In genomic region chr1:135280646-135281045, GRCm38 (mm10) we compare ENCODE assay signal across 8 mouse cellular contexts. TPM values are rescaled to one million over a fixed set of nuclear protein-coding genes. Genes with fewer than 3 reads are reported as not detected.
A peak's percentile ranks its signal among the peaks of the same experiment; 100 is the strongest.
DNase-seq lines count a peak whose midpoint lies in the region; ATAC-seq and TF ChIP-seq lines count a peak whose summit lies in the region.

No protein-coding gene starts in this region.

- WGBS in midbrain, embryonic 14.5 days: 83% methylated on average over 9 of the region's 9 CpGs
- 66% methylated on average over 9 of the region's 9 CpGs for WGBS in midbrain, embryonic 15.5 days
- WGBS in heart, embryonic 14.5 days: 57% methylated on average over 9 of the region's 9 CpGs

- no peak for ATAC-seq in midbrain, embryonic 14.5 days (ENCODE audit: low FRiP score, low TSS enrichment)
- ATAC-seq in midbrain, embryonic 15.5 days (replicated peaks): no peak
- ATAC-seq in heart, embryonic 14.5 days (ENCODE audit: insufficient number of reproducible peaks, insufficient read depth, low FRiP score, low read depth): 0 out of 2 replicates have a peak, but pooled peaks have one; percentile 51

- H3K4me1 ChIP-seq in midbrain, embryonic 14.5 days (ENCODE audit: control insufficient read depth, insufficient read depth, low read length): peaks cover 6% of the 10 kb centered on the region
- H3K4me1 ChIP-seq in midbrain, embryonic 15.5 days: peaks cover 25% of the 10 kb centered on the region
- H3K4me1 ChIP-seq in heart, embryonic 14.5 days (ENCODE audit: control insufficient read depth in 2 of 2, insufficient read depth in 2 of 2, low read length in 2 of 2): peaks cover 0 to 19% of the 10 kb centered on the region in 2 experiments; a peak in 2 of 4 replicates

- H3K27ac ChIP-seq in midbrain, embryonic 14.5 days (replicated peaks; ENCODE audit: low read depth, low read length): no peak overlapping the region
- H3K27ac ChIP-seq in midbrain, embryonic 15.5 days: no peak overlapping the region
- no peak overlapping the region for H3K27ac ChIP-seq in heart, embryonic 14.5 days (replicated peaks in 1 of 2; ENCODE audit: control insufficient read depth in 1 of 2, insufficient read depth in 1 of 2, low read depth in 2 of 2, low read length in 2 of 2)

- H3K36me3 ChIP-seq in midbrain, embryonic 14.5 days (ENCODE audit: control insufficient read depth, insufficient read depth, low read length): peaks cover 30% of the 10 kb centered on the region
- H3K36me3 ChIP-seq in midbrain, embryonic 15.5 days (replicated peaks): peaks cover 15% of the 10 kb centered on the region; the same call in 1 of the 2 replicates
- H3K36me3 ChIP-seq in heart, embryonic 14.5 days (ENCODE audit: control insufficient read depth, insufficient read depth, low read length): peaks cover 32% of the 10 kb centered on the region

- H3K4me3 ChIP-seq in midbrain, embryonic 14.5 days (replicated peaks; ENCODE audit: low read depth, low read length): no peak overlapping the region
- no peak overlapping the region for H3K4me3 ChIP-seq in midbrain, embryonic 15.5 days
- H3K4me3 ChIP-seq in heart, embryonic 14.5 days (ENCODE audit: control insufficient read depth in 1 of 2, insufficient read depth in 1 of 2, low read depth in 1 of 2, low read length in 2 of 2): no peak overlapping the region

- no peaks in the 10 kb centered on the region for H3K27me3 ChIP-seq in midbrain, embryonic 14.5 days (ENCODE audit: control insufficient read depth, insufficient read depth, low read length)
- no peaks in the 10 kb centered on the region for H3K27me3 ChIP-seq in midbrain, embryonic 15.5 days (replicated peaks)
- no peaks in the 10 kb centered on the region for H3K27me3 ChIP-seq in heart, embryonic 14.5 days (ENCODE audit: control insufficient read depth, insufficient read depth, low read length)

- no peak for TF ChIP-seq POLR2A in brain, embryonic 14.5 days (IDR thresholded peaks at IDR 0.05; ENCODE audit: borderline replicate concordance, extremely low read depth, insufficient read depth, insufficient read length, poor library complexity, severe bottlenecking)

- H3K4me2 ChIP-seq in midbrain, embryonic 14.5 days (ENCODE audit: low read length): no peak overlapping the region
- no peak overlapping the region for H3K4me2 ChIP-seq in midbrain, embryonic 15.5 days
- no peak overlapping the region for H3K4me2 ChIP-seq in heart, embryonic 14.5 days (ENCODE audit: low read length)

- no peaks in the 10 kb centered on the region for H3K9me3 ChIP-seq in midbrain, embryonic 14.5 days (ENCODE audit: control insufficient read depth, low read length)
- H3K9me3 ChIP-seq in midbrain, embryonic 15.5 days: no peaks in the 10 kb centered on the region
- H3K9me3 ChIP-seq in heart, embryonic 14.5 days (ENCODE audit: control insufficient read depth, low read length): no peaks in the 10 kb centered on the region

- peak; percentile 72 for DNase-seq in midbrain, embryonic 14.5 days
- peak; percentile 81 for DNase-seq in brain, embryonic 14.5 days (ENCODE audit: low read depth)
- peak; percentile 57 to 74 for DNase-seq in layer of hippocampus, postnatal 10 days (ENCODE audit: low spot score in 2 of 2)
- peak; percentile 61 for DNase-seq in ovary, postnatal 14 days (ENCODE audit: low spot score)
- DNase-seq in embryo, embryonic 10 days (ENCODE audit: low spot score): no peak
- DNase-seq in spleen, adult 18-20 months: no peak

- H3K9ac ChIP-seq in midbrain, embryonic 14.5 days (replicated peaks; ENCODE audit: low read length): no peak overlapping the region
- H3K9ac ChIP-seq in midbrain, embryonic 15.5 days: no peak overlapping the region
- no peak overlapping the region for H3K9ac ChIP-seq in heart, embryonic 14.5 days (ENCODE audit: low read length)

- no peak for TF ChIP-seq CTCF in brain, embryonic 14.5 days (IDR thresholded peaks at IDR 0.05; ENCODE audit: borderline replicate concordance, extremely low read depth, insufficient read depth, insufficient read length)

RNA-seq across cellular contexts. Expression of gene Rnpep, which starts 3.2 kb away (rescaled TPM):
- polyA plus RNA-seq in midbrain, embryonic 14.5 days (2014; fragmentation: Nextera tagmentation; extraction: Ambion mirVana): 74.3 and 91.6 TPM in 2 replicates
- 103 and 107 TPM in 2 replicates for polyA plus RNA-seq in midbrain, embryonic 15.5 days (2015; fragmentation: Nextera tagmentation; extraction: Ambion mirVana)
- polyA plus RNA-seq in brain, embryonic 14.5 days (2012; rRNA removed): 41.0 and 54.0 TPM in 2 replicates
- 53.4 and 56.2 TPM in 2 replicates for polyA plus RNA-seq in heart, embryonic 14.5 days (2014; fragmentation: Nextera tagmentation; extraction: Ambion mirVana)
- total RNA-seq in layer of hippocampus, postnatal 10 days (2021): 10 to 100 TPM; 52.2 to 54.7 TPM

RNA-seq across cellular contexts. Expression of gene Elf3, which starts 22.3 kb away (rescaled TPM):
- 0.15 and 0.25 TPM in 2 replicates for polyA plus RNA-seq in midbrain, embryonic 14.5 days (2014; fragmentation: Nextera tagmentation; extraction: Ambion mirVana)
- 0.15 and 0.19 TPM in 2 replicates for polyA plus RNA-seq in midbrain, embryonic 15.5 days (2015; fragmentation: Nextera tagmentation; extraction: Ambion mirVana)
- polyA plus RNA-seq in brain, embryonic 14.5 days (2012; rRNA removed): 0.15 and 0.20 TPM in 2 replicates
- polyA plus RNA-seq in heart, embryonic 14.5 days (2014; fragmentation: Nextera tagmentation; extraction: Ambion mirVana): 0.13 and 0.39 TPM in 2 replicates
- not detected for total RNA-seq in layer of hippocampus, postnatal 10 days (2021)

RNA-seq across cellular contexts. Expression of gene Timm17a, which starts 32.9 kb away (rescaled TPM):
- polyA plus RNA-seq in midbrain, embryonic 14.5 days (2014; fragmentation: Nextera tagmentation; extraction: Ambion mirVana): 136 and 154 TPM in 2 replicates
- 135 and 138 TPM in 2 replicates for polyA plus RNA-seq in midbrain, embryonic 15.5 days (2015; fragmentation: Nextera tagmentation; extraction: Ambion mirVana)
- 38.2 and 44.8 TPM in 2 replicates for polyA plus RNA-seq in brain, embryonic 14.5 days (2012; rRNA removed)
- polyA plus RNA-seq in heart, embryonic 14.5 days (2014; fragmentation: Nextera tagmentation; extraction: Ambion mirVana): 369 and 374 TPM in 2 replicates
- total RNA-seq in layer of hippocampus, postnatal 10 days (2021): 100 to 1,000 TPM; 154 to 163 TPM

RNA-seq across cellular contexts. Expression of gene Lmod1, which starts 44.0 kb away (rescaled TPM):
- polyA plus RNA-seq in midbrain, embryonic 14.5 days (2014; fragmentation: Nextera tagmentation; extraction: Ambion mirVana): 0.20 and 0.34 TPM in 2 replicates
- polyA plus RNA-seq in midbrain, embryonic 15.5 days (2015; fragmentation: Nextera tagmentation; extraction: Ambion mirVana): 0.34 and 0.41 TPM in 2 replicates
- 0.08 and 0.30 TPM in 2 replicates for polyA plus RNA-seq in brain, embryonic 14.5 days (2012; rRNA removed)
- polyA plus RNA-seq in heart, embryonic 14.5 days (2014; fragmentation: Nextera tagmentation; extraction: Ambion mirVana): 0.51 and 1.2 TPM in 2 replicates
- under 1 TPM; 0.30 to 0.62 TPM for total RNA-seq in layer of hippocampus, postnatal 10 days (2021)

Comparison
In these comparisons a context has a peak if more than half of its experiments do, and no peak if none do; other contexts are left out.
1. DNase-seq: peak in midbrain, embryonic 14.5 days (single experiment), brain, embryonic 14.5 days (single experiment), layer of hippocampus, postnatal 10 days (2 of 2) and ovary, postnatal 14 days (single experiment); none in embryo, embryonic 10 days (single experiment) and spleen, adult 18-20 months (0 of 2).